Mouse (Mus musculus): Measurements from ENCODE around the gene Ubn2. TPM values are rescaled to one million over a fixed set of nuclear protein-coding genes. Genes with fewer than 3 reads are reported as not detected.

Gene Ubn2
- 53.9 to 56.1 TPM (median 54.0 TPM) in 4 replicates for total RNA-seq (2023; ENCODE audit: inconsistent age)

GRCm38 (mm10) chr6:38433261-38434033, at the start of gene Ubn2:
Gene Ubn2, plus strand, starts transcription at chr6:38433950.

GRCm38 (mm10) chr6:38533428-38534405, 100.0 kb downstream of the Ubn2 start, which contains the start of gene Fmc1:
Gene Fmc1, plus strand, starts transcription at chr6:38533502.

DNA sequence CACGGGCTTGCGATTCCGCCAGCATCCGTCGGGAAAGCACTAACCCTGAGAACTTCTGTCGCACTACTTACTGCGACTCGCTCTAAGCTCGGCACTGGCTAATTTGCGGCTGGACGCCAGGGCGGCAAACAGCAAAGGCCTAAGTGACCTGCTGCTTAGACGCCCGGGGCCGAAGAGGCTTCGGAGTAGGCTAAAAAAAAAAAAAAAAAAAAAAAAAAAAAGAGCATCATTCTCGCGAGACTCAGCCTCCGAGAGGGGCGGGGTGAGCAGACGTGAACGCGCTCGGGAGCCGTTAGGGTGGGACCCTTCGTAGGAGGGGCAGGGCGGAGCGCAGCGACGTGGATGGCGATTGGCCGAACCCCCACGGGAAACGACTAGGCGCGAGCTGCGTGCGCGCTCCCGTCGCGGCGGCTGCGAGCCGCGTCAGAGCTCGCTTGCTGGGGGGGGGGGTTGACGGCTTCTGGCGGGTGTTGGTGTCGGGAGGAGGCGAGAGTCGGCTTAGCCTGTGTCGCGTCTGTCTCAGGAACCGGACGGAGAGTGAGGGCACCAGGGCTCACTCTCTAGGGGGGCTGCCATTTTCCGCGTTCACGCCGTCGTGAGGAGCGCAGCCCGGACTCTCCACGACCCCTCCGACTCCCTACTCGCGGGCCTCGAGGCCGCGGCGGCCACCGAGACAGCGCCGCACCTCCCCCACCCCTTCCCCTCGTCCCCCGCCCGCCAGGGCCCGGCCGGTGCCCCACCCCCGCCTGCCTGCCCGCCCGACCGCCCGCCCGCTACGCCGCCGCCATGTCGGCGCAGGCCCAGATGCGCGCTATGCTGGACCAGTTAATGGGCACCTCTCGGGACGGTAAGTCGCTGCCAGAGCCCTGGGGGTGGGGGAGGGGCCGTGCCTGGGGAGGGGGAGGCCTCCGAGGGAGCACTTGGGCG, 117.6 kb downstream of the Ubn2 start, which contains the start of gene Luc7l2:
TSS of gene Luc7l2 (plus strand) at position 273 of the 927 bp plus-strand sequence.

Other genes with a start within 250 kb of the Ubn2 start
- gene D630045J12Rik, start 179.9 kb upstream of the Ubn2 start, total RNA-seq (2023; ENCODE audit: inconsistent age) = 0.06 to 0.24 TPM (median 0.14 TPM) in 4 replicates
- gene Zc3hav1l, start 134.7 kb upstream of the Ubn2 start, total RNA-seq (2023; ENCODE audit: inconsistent age) = 1.5 to 2.4 TPM (median 2.1 TPM) in 4 replicates
- 170 to 192 TPM (median 180 TPM) in 4 replicates for gene Zc3hav1, start 79.3 kb upstream of the Ubn2 start, total RNA-seq (2023; ENCODE audit: inconsistent age)
- not detected in 4 replicates for gene Ttc26, start 52.5 kb upstream of the Ubn2 start, total RNA-seq (2023; ENCODE audit: inconsistent age)
- gene Fmc1, start 99.6 kb downstream of the Ubn2 start, total RNA-seq (2023; ENCODE audit: inconsistent age) = 23.9 to 38.0 TPM (median 30.7 TPM) in 4 replicates
- gene Luc7l2, start 117.4 kb downstream of the Ubn2 start, total RNA-seq (2023; ENCODE audit: inconsistent age) = 383 to 447 TPM (median 426 TPM) in 4 replicates
- not detected in 4 replicates for gene Klrg2, start 203.3 kb downstream of the Ubn2 start, total RNA-seq (2023; ENCODE audit: inconsistent age)
- not detected in 4 replicates for gene Clec2l, start 229.1 kb downstream of the Ubn2 start, total RNA-seq (2023; ENCODE audit: inconsistent age)

Data from B cell, adult (primary cell).